In the genomic region with DNA sequence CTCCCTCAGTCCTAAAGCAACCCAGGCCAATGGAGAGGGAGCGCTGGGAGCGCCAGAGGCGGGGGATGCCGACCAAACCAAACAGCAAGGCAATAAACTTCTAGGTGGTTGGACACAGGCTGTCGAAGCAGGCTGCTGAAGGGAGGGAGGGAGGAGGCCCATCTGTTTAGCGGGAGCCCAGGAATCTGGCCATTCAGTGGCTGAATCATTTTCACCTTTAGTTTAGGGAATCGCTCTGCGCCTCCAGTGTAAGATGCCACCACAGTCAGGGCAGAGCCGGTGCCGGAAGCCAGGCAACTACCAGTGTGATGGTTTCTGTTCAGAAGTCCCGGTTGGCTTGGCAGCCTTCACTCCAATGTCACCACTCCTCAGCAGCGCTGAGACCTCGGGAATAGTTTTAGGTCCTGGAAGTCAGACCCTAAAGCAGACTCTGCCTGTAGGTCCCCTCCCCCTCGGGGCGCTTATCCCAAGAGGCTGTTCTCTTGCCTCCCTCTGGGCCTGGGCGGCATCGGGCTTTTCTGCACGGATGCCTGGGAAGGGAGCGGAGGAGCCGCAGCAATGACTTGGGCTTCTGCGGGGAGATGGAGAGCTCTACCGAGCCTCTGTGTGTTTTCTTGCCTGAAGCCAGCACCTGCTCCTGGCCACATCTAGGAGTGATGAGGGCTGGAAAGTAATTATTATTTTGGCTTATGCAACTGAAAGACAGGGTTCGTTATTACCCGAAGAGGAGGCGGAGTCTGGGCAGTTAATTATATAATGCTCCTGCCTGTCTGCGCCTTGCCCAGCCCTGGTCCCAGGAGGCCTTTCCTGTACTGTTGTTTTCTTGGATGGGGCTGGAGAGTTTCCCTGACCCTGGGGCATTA, we compare ENCODE assay signal across 7 mouse cellular contexts. TPM values are rescaled to one million over a fixed set of nuclear protein-coding genes. Genes with fewer than 3 reads are reported as not detected.
DNase-seq lines count a peak whose midpoint lies in the region; ATAC-seq and TF ChIP-seq lines count a peak whose summit lies in the region.

No protein-coding gene starts in this region.

- WGBS in embryonic facial prominence, embryonic 10.5 days, result 7% methylated on average over 26 of the region's 26 CpGs
- 2% methylated on average over 26 of the region's 26 CpGs for WGBS in hindbrain, embryonic 16.5 days
- 6% methylated on average over 26 of the region's 26 CpGs for WGBS in limb, embryonic 15.5 days
- 9% methylated on average over 26 of the region's 26 CpGs for WGBS in heart, adult 2 months

- H3K9me3 ChIP-seq in embryonic facial prominence, embryonic 10.5 days, result no peaks in the 10 kb centered on the region
- H3K9me3 ChIP-seq in hindbrain, embryonic 16.5 days (ENCODE audit: control insufficient read depth, low read length), result no peaks in the 10 kb centered on the region
- H3K9me3 ChIP-seq in limb, embryonic 15.5 days, result no peaks in the 10 kb centered on the region; the same call in 1 of the 2 replicates

- TF ChIP-seq POLR2A in heart, adult 2 months (IDR thresholded peaks at IDR 0.05; ENCODE audit: insufficient read depth, low read depth, low read length), result no peak

- H3K4me1 ChIP-seq in embryonic facial prominence, embryonic 10.5 days, result peaks cover 27% of the 10 kb centered on the region
- H3K4me1 ChIP-seq in hindbrain, embryonic 16.5 days (ENCODE audit: control insufficient read depth, insufficient read depth, low read depth, low read length), result peaks cover 18% of the 10 kb centered on the region
- H3K4me1 ChIP-seq in limb, embryonic 15.5 days, result peaks cover 14% of the 10 kb centered on the region
- peaks cover 2% of the 10 kb centered on the region; the same call in 1 of the 2 replicates for H3K4me1 ChIP-seq in heart, adult 2 months (ENCODE audit: control insufficient read depth, insufficient read depth, low read length)

- TF ChIP-seq EP300 in heart, adult 2 months (IDR thresholded peaks at IDR 0.05; ENCODE audit: insufficient read depth, low read depth, low read length), result no peak

- no peak overlapping the region for H3K27ac ChIP-seq in embryonic facial prominence, embryonic 10.5 days (replicated peaks)
- peak overlapping the region; percentile 9; the same call in 1 of the 2 replicates for H3K27ac ChIP-seq in hindbrain, embryonic 16.5 days (ENCODE audit: low read depth, low read length)
- no peak overlapping the region for H3K27ac ChIP-seq in limb, embryonic 15.5 days
- no peak overlapping the region for H3K27ac ChIP-seq in heart, adult 2 months

- no peaks in the 10 kb centered on the region for H3K79me2 ChIP-seq in heart, adult 2 months (replicated peaks; ENCODE audit: control insufficient read depth, insufficient read depth, low read length)

- H3K27me3 ChIP-seq in embryonic facial prominence, embryonic 10.5 days (replicated peaks; ENCODE audit: low read depth, poor library complexity, severe bottlenecking), result peaks cover 79% of the 10 kb centered on the region
- H3K27me3 ChIP-seq in hindbrain, embryonic 16.5 days (replicated peaks; ENCODE audit: control insufficient read depth, insufficient read depth, low read length), result peaks cover 2% of the 10 kb centered on the region
- H3K27me3 ChIP-seq in limb, embryonic 15.5 days, result peaks cover 75% of the 10 kb centered on the region
- H3K27me3 ChIP-seq in heart, adult 2 months (ENCODE audit: control insufficient read depth, insufficient read depth, low read length), result peaks cover 9% of the 10 kb centered on the region

- peak overlapping the region; percentile 84 for H3K9ac ChIP-seq in hindbrain, embryonic 16.5 days (ENCODE audit: low read depth, low read length)
- no peak overlapping the region for H3K9ac ChIP-seq in limb, embryonic 15.5 days
- H3K9ac ChIP-seq in heart, adult 2 months (ENCODE audit: low read depth, low read length), result no peak overlapping the region

- ATAC-seq in hindbrain, embryonic 16.5 days, result peak; percentile 43; the same call in 1 of the 2 replicates
- no peak for ATAC-seq in limb, embryonic 15.5 days (ENCODE audit: insufficient number of reproducible peaks, low FRiP score, low TSS enrichment, low read depth)

- peak overlapping the region; percentile 78 for H3K4me2 ChIP-seq in hindbrain, embryonic 16.5 days (ENCODE audit: low read length)
- H3K4me2 ChIP-seq in limb, embryonic 15.5 days, result no peak overlapping the region

- peak; percentile 80 for DNase-seq in cerebellum, adult 11 months
- DNase-seq in embryonic facial prominence, embryonic 10.5 days (ENCODE audit: low spot score), result peak; percentile 27
- DNase-seq in telencephalon, adult 2 months (ENCODE audit: low read depth, low spot score), result peak; percentile 86
- no peak for DNase-seq in heart, adult 2 months
- no peak for DNase-seq in lung, postnatal 25 days (ENCODE audit: low spot score)

- H3K4me3 ChIP-seq in embryonic facial prominence, embryonic 10.5 days, result peak overlapping the region; percentile 62
- H3K4me3 ChIP-seq in hindbrain, embryonic 16.5 days (ENCODE audit: low read length), result peak overlapping the region; percentile 76
- H3K4me3 ChIP-seq in limb, embryonic 15.5 days, result peak overlapping the region; percentile 2; the same call in 1 of the 2 replicates
- no peak overlapping the region for H3K4me3 ChIP-seq in heart, adult 2 months

- H3K36me3 ChIP-seq in embryonic facial prominence, embryonic 10.5 days (replicated peaks), result no peaks in the 10 kb centered on the region
- H3K36me3 ChIP-seq in hindbrain, embryonic 16.5 days (ENCODE audit: control insufficient read depth, insufficient read depth, low read length), result no peaks in the 10 kb centered on the region
- no peaks in the 10 kb centered on the region for H3K36me3 ChIP-seq in limb, embryonic 15.5 days
- H3K36me3 ChIP-seq in heart, adult 2 months (ENCODE audit: control insufficient read depth, insufficient read depth, low read length), result no peaks in the 10 kb centered on the region

- intact Hi-C loops in heart, adult 2 months (cut with DNase I), result no loop called here

- no peak for TF ChIP-seq CTCF in heart, adult 2 months (IDR thresholded peaks at IDR 0.05)

RNA-seq across cellular contexts. Expression of gene Jph3, which starts 2.3 kb away (rescaled TPM):
- polyA plus RNA-seq in embryonic facial prominence, embryonic 10.5 days (2016; fragmentation: Nextera tagmentation; extraction: Ambion mirVana), result 5.2 and 5.7 TPM in 2 replicates
- polyA plus RNA-seq in hindbrain, embryonic 16.5 days (2015; fragmentation: Nextera tagmentation; extraction: Ambion mirVana), result 106 and 118 TPM in 2 replicates
- polyA plus RNA-seq in limb, embryonic 15.5 days (2015; fragmentation: Nextera tagmentation; extraction: Ambion mirVana), result 0.36 and 0.49 TPM in 2 replicates
- total RNA-seq in heart, adult 2 months (2021), result under 1 TPM in 1 of 2 experiments, not detected in 1; 0.11 TPM
- polyA plus RNA-seq in heart, adult 2 months (2012; rRNA removed), result 0.09 and 0.10 TPM in 2 replicates

Comparison
In these comparisons a context has a peak if more than half of its experiments do, and no peak if none do; other contexts are left out.
1. DNase-seq: peak in cerebellum, adult 11 months (single experiment), embryonic facial prominence, embryonic 10.5 days (single experiment) and telencephalon, adult 2 months (single experiment); none in heart, adult 2 months (0 of 2) and lung, postnatal 25 days (single experiment).
2. RNA of gene Jph3, which starts 2.3 kb away (polyA plus RNA-seq): 106 to 118 TPM in hindbrain, embryonic 16.5 days; 5.2 to 5.7 TPM in embryonic facial prominence, embryonic 10.5 days, 0.36 to 0.49 TPM in limb, embryonic 15.5 days and 0.09 to 0.10 TPM in heart, adult 2 months; every median in the first group is over 10 times any median in the second.